Mouse (Mus musculus): ENCODE data around the gene Elmo2. TPM values are rescaled to one million over a fixed set of nuclear protein-coding genes. Genes with fewer than 3 reads are reported as not detected.

Elmo2 gene
- total RNA-seq, 1 experiment from 2014 or later, result 27.3 TPM

GRCm38 (mm10) chr2:165248967-165249366, 77.3 kb downstream of the Elmo2 start:
- ATAC-seq (replicated peaks in 1 of 2; ENCODE audit: insufficient read depth in 1 of 2, low FRiP score in 2 of 2, low TSS enrichment in 1 of 2, low read depth in 1 of 2, poor library complexity in 2 of 2, severe bottlenecking in 2 of 2), result no peak

DNA sequence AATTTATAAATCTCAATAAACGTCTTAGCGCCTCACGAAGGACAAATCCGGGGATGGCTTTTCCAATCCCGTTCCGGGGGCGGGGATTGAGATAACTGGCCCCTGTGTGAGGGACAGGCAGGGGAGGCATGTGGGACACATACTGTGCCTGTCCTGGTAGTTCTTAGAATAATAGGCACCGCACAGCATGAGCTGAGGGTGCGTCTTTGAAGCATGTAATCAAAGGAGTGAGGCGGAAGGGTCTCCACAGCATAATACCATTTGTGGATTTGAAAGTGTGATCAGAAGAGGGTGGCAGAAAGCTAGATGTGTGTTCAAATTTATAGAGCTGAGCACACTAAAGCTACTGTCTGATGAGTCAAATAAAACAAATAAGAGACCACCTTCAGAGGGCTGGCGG, 79.9 kb downstream of the Elmo2 start:
- ATAC-seq (replicated peaks in 1 of 2; ENCODE audit: insufficient read depth in 1 of 2, low FRiP score in 2 of 2, low TSS enrichment in 1 of 2, low read depth in 1 of 2, poor library complexity in 2 of 2, severe bottlenecking in 2 of 2), result no peak

DNA sequence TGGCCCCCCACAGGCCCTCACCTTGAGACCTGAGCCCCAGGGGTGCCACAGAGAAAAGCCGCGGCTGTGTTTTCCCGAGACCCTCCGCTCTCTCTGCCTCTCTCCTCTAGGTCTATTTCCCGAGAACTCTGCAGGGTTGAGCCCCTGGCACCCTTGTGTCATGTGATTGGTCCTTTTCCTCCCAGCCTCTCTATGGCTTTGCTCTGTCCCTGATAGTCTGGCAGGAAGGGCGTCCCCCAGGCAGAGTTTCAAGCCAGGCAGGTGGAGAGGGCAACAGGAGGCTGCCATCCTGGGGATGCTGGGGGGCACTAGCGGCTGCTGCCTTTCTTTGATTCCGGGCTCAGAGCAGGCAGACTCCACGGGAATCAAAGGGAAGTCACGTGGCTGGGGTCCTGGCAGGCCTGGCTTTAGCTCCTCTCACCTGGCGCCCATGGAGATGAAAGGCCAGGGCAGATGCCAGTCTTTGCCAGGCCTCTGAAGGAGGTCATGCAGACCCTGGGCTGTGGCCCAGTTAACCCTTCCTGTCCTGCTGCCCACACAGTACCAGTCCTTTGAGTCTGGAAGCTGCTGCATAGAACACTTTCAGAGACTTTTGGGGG, 83.1 kb downstream of the Elmo2 start:
- no peak for ATAC-seq (replicated peaks in 1 of 2; ENCODE audit: insufficient read depth in 1 of 2, low FRiP score in 2 of 2, low TSS enrichment in 1 of 2, low read depth in 1 of 2, poor library complexity in 2 of 2, severe bottlenecking in 2 of 2)

DNA sequence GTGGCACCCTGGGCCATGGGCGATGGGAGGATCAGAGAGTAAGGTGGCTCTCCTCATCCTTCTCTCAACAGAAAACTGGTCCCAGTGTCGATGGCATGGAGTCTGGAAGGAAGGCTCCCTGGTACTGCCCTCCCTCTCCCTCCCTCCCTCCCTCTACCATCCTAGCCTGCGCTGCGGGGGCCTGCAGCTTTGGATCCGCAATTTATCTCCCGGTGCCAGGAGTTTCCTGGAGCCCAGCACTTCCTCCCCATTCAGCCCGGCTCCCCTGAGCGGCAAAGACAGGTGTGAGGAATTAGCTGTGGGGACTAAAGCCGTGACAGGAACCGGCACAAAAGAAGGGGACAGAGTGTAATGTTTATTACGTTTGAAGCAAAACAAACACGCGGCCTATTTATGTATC, 83.7 kb downstream of the Elmo2 start:
- ATAC-seq (replicated peaks in 1 of 2; ENCODE audit: insufficient read depth in 1 of 2, low FRiP score in 2 of 2, low TSS enrichment in 1 of 2, low read depth in 1 of 2, poor library complexity in 2 of 2, severe bottlenecking in 2 of 2), result no peak

GRCm38 (mm10) chr2:165241786-165242185, 84.5 kb downstream of the Elmo2 start:
- ATAC-seq (replicated peaks in 1 of 2; ENCODE audit: insufficient read depth in 1 of 2, low FRiP score in 2 of 2, low TSS enrichment in 1 of 2, low read depth in 1 of 2, poor library complexity in 2 of 2, severe bottlenecking in 2 of 2), result peak; percentile 41 to 65; a peak in 3 of 4 replicates

DNA sequence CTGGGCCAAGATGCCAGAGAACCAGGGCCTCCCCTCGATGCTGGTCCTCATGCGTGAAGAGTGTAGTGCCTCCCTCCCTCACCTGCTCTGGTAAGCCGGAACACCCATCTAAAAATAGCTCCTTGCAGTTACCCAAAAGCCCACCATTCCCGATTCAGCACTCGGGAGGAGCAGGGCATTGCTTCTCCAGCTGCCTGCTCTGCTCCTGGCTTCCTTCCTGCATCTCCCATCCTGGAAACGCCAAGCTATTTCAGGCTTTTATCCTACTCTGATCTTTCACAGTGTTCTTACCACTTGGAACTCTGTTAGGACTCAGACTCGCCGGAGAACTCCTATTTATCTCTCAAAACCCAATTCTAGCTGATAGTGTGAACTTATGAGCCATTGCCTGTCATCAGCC, 85.9 kb downstream of the Elmo2 start:
- ATAC-seq (replicated peaks in 1 of 2; ENCODE audit: insufficient read depth in 1 of 2, low FRiP score in 2 of 2, low TSS enrichment in 1 of 2, low read depth in 1 of 2, poor library complexity in 2 of 2, severe bottlenecking in 2 of 2), result no peak

- ATAC-seq (replicated peaks in 1 of 2; ENCODE audit: insufficient read depth in 1 of 2, low FRiP score in 2 of 2, low TSS enrichment in 1 of 2, low read depth in 1 of 2, poor library complexity in 2 of 2, severe bottlenecking in 2 of 2), result no peak; a peak in 1 of 4 replicates
Observed at GRCm38 (mm10) chr2:165239533-165240144, 86.6 kb downstream of the Elmo2 start.

DNA sequence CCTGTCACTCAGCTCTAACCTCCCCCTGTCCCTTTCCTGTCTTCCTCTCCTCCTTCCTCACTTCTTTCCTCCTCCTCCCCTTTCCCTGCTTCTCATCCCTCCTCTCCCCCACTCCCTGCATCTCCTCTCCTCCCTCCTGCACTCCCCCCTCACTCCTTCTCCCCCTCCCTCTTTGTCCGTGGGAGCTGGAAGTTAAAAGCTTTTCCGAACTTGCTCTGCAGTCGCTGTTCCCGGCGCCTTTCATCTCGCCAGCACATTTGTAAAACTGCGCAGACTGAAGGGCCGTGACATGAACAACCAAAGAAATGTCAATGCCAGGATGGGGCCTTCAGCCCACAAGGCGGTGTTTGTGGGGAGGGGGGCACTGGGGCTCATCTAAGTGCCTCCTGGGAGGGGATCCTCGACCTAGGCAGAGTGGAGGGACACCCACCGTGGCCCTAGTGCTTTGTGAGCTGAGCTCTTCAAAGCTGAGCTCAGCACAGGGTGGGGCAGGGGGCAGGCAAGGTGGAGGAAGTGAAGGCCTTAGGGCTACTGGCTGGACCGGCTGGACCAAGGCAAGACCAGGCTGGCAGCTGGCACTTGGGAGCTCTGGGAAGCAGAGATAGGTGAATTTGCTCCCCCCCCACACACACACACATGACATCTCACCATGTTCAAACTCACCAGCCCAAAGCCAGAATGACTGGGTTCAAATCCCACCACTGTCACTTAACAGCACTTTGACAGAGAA, 87.7 kb downstream of the Elmo2 start:
- no peak for ATAC-seq (replicated peaks in 1 of 2; ENCODE audit: insufficient read depth in 1 of 2, low FRiP score in 2 of 2, low TSS enrichment in 1 of 2, low read depth in 1 of 2, poor library complexity in 2 of 2, severe bottlenecking in 2 of 2)

Other genes starting within 250 kb of the Elmo2 start
- not detected in 2 replicates for gene 1700025C18Rik, start 235.7 kb downstream of the Elmo2 start, total RNA-seq (2017)
- gene Cdh22, start 91.6 kb downstream of the Elmo2 start, total RNA-seq (2017), result not detected in 2 replicates
- gene Slc35c2, start 38.6 kb downstream of the Elmo2 start, total RNA-seq (2017), result 57.6 and 62.2 TPM in 2 replicates
- not detected in 2 replicates for gene Zfp663, start 42.2 kb upstream of the Elmo2 start, total RNA-seq (2017)
- 0.25 TPM in 1 of 2 replicates, not detected in the other for gene Zfp334, start 61.8 kb upstream of the Elmo2 start, total RNA-seq (2017)
- not detected in 2 replicates for gene Ocstamp, start 73.9 kb upstream of the Elmo2 start, total RNA-seq (2017)
- not detected in 2 replicates for gene Slc13a3, start 146.8 kb upstream of the Elmo2 start, total RNA-seq (2017)
- gene Trp53rka, start 166.8 kb upstream of the Elmo2 start, total RNA-seq (2017), result 8.0 and 13.8 TPM in 2 replicates
- 0.84 and 3.1 TPM in 2 replicates for gene Slc2a10, start 177.3 kb upstream of the Elmo2 start, total RNA-seq (2017)

All from hematopoietic stem cell, adult 5-6 weeks (primary cell).